Mouse (Mus musculus) myocyte (in vitro differentiated cells): ENCODE results near the gene Spp1. TPM values are rescaled to one million over a fixed set of nuclear protein-coding genes. Genes with fewer than 3 reads are reported as not detected.

ENCODE experiments used
- H3K27me3 ChIP-seq: one replicate; pipeline ENCODE4 v1.6.1; 2011; ENCODE audit not compliant: control insufficient read depth, insufficient read depth, insufficient read length
- H3K36me3 ChIP-seq: one replicate; pipeline ENCODE4 v1.6.1; 2011; ENCODE audit not compliant: control insufficient read depth, insufficient read depth
- H3K4me2 ChIP-seq: one replicate; pipeline ENCODE4 v1.6.1; 2011; ENCODE audit warnings: low read depth, control low read depth
- H3K4me3 ChIP-seq: one replicate; pipeline ENCODE4 v1.5.1; 2011; ENCODE audit warnings: mild to moderate bottlenecking, control low read depth, moderate library complexity
- H3K79me2 ChIP-seq: one replicate; pipeline ENCODE4 v1.6.1; 2011; ENCODE audit not compliant: control insufficient read depth, insufficient read depth
- H3ac ChIP-seq: one replicate; pipeline ENCODE4 v1.6.1; 2011; ENCODE audit not compliant: control insufficient read depth, insufficient read length
- CEBPB ChIP-seq: IDR thresholded peaks from 2 replicates; pipeline ENCODE4 v1.6.1; 2011; ENCODE audit warnings: mild to moderate bottlenecking, moderate library complexity; ENCODE audit not compliant: poor library complexity, insufficient read depth, severe bottlenecking
- E2F4 ChIP-seq: IDR thresholded peaks from one replicate; pipeline ENCODE4 v1.6.1; 2011; ENCODE audit warnings: mild to moderate bottlenecking, control low read depth, moderate library complexity; ENCODE audit not compliant: insufficient read depth
- MAX ChIP-seq: IDR thresholded peaks from one replicate; pipeline ENCODE4 v1.6.1; 2011; ENCODE audit warnings: low read depth, mild to moderate bottlenecking, control low read depth
- MYOD1 ChIP-seq, 3 experiments: IDR thresholded peaks; one replicate each; pipeline ENCODE4 v1.6.1; 2011; ENCODE audit warnings: control low read depth in 2 of 3, low read depth in 2 of 3, mild to moderate bottlenecking in 2 of 3, moderate library complexity in 1 of 3; ENCODE audit not compliant: insufficient read length in 2 of 3, control insufficient read depth in 1 of 3
- MYOG ChIP-seq, 3 experiments: IDR thresholded peaks; one replicate each; pipeline ENCODE4 v1.6.1; 2011; ENCODE audit warnings: control low read depth in 2 of 3, low read depth in 2 of 3, mild to moderate bottlenecking in 2 of 3; ENCODE audit not compliant: insufficient read length in 2 of 3, control insufficient read depth in 1 of 3, insufficient read depth in 1 of 3
- POLR2A ChIP-seq: IDR thresholded peaks from one replicate; pipeline ENCODE4 v1.6.1; 2011; ENCODE audit warnings: low read depth, mild to moderate bottlenecking, control low read depth, moderate library complexity; ENCODE audit not compliant: insufficient read length
- POLR2AphosphoS2 ChIP-seq: IDR thresholded peaks from one replicate; pipeline ENCODE4 v1.6.1; 2011; ENCODE audit warnings: low read depth, control low read depth; ENCODE audit not compliant: insufficient read length
- REST ChIP-seq: IDR thresholded peaks from one replicate; pipeline ENCODE4 v1.6.1; 2011; ENCODE audit warnings: mild to moderate bottlenecking, control low read depth, moderate library complexity; ENCODE audit not compliant: insufficient read depth, insufficient read length
- SRF ChIP-seq: IDR thresholded peaks from one replicate; pipeline ENCODE4 v1.6.1; 2011; ENCODE audit warnings: low read depth; ENCODE audit not compliant: control insufficient read depth, insufficient read length
- TCF12 ChIP-seq: IDR thresholded peaks from one replicate; pipeline ENCODE4 v1.6.1; 2011; ENCODE audit warnings: mild to moderate bottlenecking, control low read depth; ENCODE audit not compliant: poor library complexity, insufficient read depth, severe bottlenecking
- TCF3 ChIP-seq: IDR thresholded peaks from one replicate; pipeline ENCODE4 v1.6.1; 2011; ENCODE audit warnings: low read depth, control low read depth; ENCODE audit not compliant: insufficient read length
- USF1 ChIP-seq: IDR thresholded peaks from one replicate; pipeline ENCODE4 v1.6.1; 2011; ENCODE audit warnings: low read depth, mild to moderate bottlenecking, control low read depth, moderate library complexity
- polyA plus RNA-seq: library from polyadenylated mRNA; unstranded; fragments of >200 nt; fragmentation: generic; extraction: Trizol; gene quantifications from one replicate; pipeline ENCODE4 v1.2.1, GENCODE M21; 2012; ENCODE audit warnings: missing spikeins

The Spp1 gene
- polyA plus RNA-seq, 1 experiment = 634 TPM

DNA sequence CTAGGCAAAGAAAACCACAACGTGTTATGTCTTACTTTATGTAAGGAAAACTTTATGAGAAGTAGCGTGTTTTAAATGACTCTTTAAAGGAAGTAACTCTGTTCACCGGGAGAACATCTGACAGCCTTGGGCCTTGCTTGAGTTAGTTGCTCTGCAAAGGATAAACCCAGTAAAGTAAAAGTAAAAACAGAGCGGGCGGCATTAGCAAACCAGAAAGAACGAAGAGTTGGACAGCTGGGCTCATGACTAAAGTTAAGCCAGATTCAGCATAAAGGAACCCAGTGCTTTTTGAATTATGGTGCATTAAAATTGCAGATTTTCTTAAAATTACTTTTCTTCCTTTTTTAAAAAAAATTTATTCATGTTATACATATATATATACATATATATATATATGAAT is 19.6 kb downstream of the Spp1 start:
- TF ChIP-seq CEBPB (no peak), MYOG (IDR thresholded peaks at IDR 0.05; ENCODE audit: control insufficient read depth in 1 of 3, insufficient read depth in 1 of 3, insufficient read length in 2 of 3, low read depth in 2 of 3) (no peak), TCF3 (no peak), POLR2A (no peak), REST (no peak), SRF (no peak), POLR2AphosphoS2 (no peak), MAX (no peak), USF1 (no peak), E2F4 (no peak), TCF12 (no peak), MYOD1 (IDR thresholded peaks at IDR 0.05; ENCODE audit: control insufficient read depth in 1 of 3, insufficient read length in 2 of 3, low read depth in 2 of 3) (no peak)
- H3ac ChIP-seq = no peak overlapping the region
- no peaks in the 10 kb centered on the region for H3K36me3 ChIP-seq
- no peaks in the 10 kb centered on the region for H3K79me2 ChIP-seq
- peak overlapping the region; percentile 59 for H3K4me2 ChIP-seq
- H3K27me3 ChIP-seq = no peaks in the 10 kb centered on the region
- H3K4me3 ChIP-seq = no peak overlapping the region

DNA sequence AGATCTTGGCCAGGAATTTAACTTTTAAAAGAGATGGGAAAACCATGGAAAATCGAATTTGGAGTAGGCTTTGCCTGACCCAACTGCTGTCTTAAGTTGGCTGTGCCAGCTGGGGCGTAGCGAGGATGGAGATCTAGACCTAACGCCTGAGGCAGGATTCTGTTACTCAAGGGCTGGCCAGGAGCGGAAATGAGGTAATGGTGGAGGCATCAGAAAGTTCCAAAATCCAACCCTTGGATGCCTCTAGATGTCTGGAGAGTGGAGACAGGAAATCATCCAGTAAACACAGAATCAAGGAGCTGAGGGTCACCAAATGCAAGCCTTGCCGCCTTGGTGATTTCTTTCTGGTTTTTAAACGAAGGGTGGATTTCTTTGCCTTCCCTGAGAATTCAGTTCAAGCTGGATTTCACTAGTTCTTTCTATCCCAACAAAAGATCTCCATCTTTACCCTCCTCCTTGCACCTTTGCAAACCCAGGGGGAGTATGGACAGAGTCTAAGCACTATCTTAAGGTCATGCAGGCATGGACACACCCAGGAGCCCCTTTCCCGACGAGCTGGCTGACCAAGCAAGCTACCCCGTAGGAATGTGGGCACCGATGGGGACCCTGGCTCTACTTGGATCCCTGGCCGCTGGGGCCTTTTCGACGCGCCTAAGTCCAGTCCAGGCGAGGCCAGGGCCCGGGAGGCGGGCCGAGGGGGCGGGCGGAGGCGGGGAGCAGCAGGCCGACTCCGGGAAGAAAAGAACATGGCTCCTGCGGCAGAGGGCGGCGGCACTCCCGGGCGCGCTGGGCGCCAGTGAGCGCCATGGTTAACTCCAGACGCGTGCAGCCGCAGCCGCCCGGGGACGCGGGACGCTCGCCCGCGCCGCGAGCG is 24.2 kb downstream of the Spp1 start, which contains the start of gene Pkd2:
Gene Pkd2 (plus strand): TSS at position 619 of the 874 bp plus-strand sequence.
- Histone ChIP-seq H3K79me2 (peaks cover 37% of the 10 kb centered on the region), H3K4me2 (peak within 1 kb of the TSS; percentile 81), H3K36me3 (peaks cover under 1% of the 10 kb centered on the region), H3K27me3 (no peaks in the 10 kb centered on the region), H3ac (peak within 1 kb of the TSS; percentile 79), H3K4me3 (peak within 1 kb of the TSS; percentile 49)
- TF ChIP-seq POLR2A (peak; percentile 44), E2F4 (no peak)

DNA sequence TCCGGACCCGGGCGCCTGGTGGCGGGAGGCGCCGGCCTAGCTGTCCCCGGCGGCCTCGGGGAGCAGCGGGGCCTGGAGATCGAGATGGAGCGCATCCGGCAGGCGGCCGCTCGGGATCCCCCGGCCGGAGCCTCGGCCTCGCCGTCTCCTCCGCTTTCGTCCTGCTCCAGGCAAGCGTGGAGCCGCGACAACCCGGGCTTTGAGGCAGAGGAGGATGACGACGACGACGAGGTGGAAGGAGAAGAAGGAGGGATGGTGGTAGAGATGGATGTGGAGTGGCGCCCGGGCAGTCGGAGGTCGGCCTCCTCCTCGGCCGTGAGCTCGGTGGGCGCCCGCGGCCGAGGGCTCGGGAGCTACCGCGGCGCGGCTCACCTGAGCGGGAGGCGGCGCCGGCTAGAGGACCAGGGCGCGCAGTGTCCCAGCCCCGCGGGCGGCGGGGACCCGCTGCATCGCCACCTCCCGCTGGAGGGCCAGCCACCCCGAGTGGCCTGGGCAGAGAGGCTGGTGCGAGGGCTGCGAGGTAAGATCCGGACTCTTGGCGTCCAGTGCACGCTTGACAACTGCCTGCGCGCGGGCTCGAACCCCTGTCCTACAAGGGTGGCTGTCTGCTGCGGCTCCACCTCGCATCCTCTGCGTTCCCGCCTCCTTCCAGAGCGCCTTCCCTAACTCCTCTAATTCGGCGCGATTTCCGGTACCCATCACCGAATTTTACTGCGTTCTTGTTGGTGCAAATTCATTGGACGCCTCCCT is 25.0 kb downstream of the Spp1 start:
- H3K4me3 ChIP-seq = peak overlapping the region; percentile 49
- H3K79me2 ChIP-seq = peaks cover 40% of the 10 kb centered on the region
- TF ChIP-seq MAX (no peak), POLR2AphosphoS2 (no peak), POLR2A (peak; percentile 37)
- peak overlapping the region; percentile 81 for H3K4me2 ChIP-seq
- H3K27me3 ChIP-seq = no peaks in the 10 kb centered on the region
- peak overlapping the region; percentile 79 for H3ac ChIP-seq
- peaks cover 5% of the 10 kb centered on the region for H3K36me3 ChIP-seq

DNA sequence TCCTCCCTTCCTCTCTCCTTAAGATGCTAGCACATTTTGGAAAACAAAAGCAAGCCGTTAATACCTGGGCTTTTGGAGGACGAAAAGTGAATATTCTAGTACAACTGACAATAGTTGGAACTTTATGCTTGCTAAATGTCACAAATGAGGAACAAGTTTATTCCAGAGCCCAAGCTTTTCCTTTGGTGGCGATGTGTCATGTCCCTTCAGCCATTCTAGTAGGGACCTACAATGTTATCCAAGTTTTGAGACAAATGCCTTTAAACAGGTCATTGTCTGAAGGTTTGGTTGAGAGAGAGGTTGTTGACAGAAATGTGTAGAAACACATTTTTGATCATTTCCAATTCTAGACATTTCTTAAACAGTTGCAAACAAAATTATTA is 25.5 kb downstream of the Spp1 start:
- TF ChIP-seq POLR2A (no peak), POLR2AphosphoS2 (no peak), REST (no peak)
- H3K4me2 ChIP-seq = peak overlapping the region; percentile 81

DNA sequence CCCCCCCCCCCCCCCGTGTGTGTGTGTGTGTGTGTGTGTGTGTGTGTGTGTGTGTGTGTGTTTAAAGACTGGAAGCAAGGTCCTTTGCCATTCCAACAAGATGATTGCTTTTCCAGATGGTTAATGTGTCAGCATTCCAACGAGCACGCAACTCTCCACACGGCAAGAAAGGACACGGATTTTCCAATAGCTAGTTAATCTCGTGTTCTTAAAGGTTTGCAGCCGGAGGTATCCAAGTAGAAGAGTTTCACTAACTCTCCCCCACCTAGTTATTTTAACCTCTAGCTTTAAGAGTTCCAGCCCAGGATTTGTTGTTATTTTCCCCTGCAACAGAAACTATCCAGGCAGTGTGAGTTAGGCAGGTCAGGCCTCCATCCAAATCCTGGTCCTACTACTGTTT is 25.9 kb downstream of the Spp1 start:
- no peak for TF ChIP-seq SRF
- no peak for TF ChIP-seq USF1
- TF ChIP-seq MYOG (IDR thresholded peaks at IDR 0.05; ENCODE audit: control insufficient read depth in 1 of 3, insufficient read depth in 1 of 3, insufficient read length in 2 of 3, low read depth in 2 of 3) = no peak
- TF ChIP-seq MAX = no peak
- TF ChIP-seq POLR2AphosphoS2 = no peak
- TF ChIP-seq POLR2A = no peak
- no peak for TF ChIP-seq MYOD1 (IDR thresholded peaks at IDR 0.05; ENCODE audit: control insufficient read depth in 1 of 3, insufficient read length in 2 of 3, low read depth in 2 of 3)
- no peak for TF ChIP-seq TCF3
- no peak for TF ChIP-seq REST

More for the DNA sequence above, 25.5 kb downstream of the Spp1 start:
- H3K36me3 ChIP-seq = peaks cover 5% of the 10 kb centered on the region
- H3K4me3 ChIP-seq = peak overlapping the region; percentile 49
- H3ac ChIP-seq = peak overlapping the region; percentile 79
- H3K79me2 ChIP-seq = peaks cover 40% of the 10 kb centered on the region
- H3K27me3 ChIP-seq = no peaks in the 10 kb centered on the region

More for the DNA sequence above, 25.9 kb downstream of the Spp1 start:
- H3ac ChIP-seq = no peak overlapping the region
- peaks cover 40% of the 10 kb centered on the region for H3K79me2 ChIP-seq
- H3K4me2 ChIP-seq = peak overlapping the region; percentile 81
- H3K36me3 ChIP-seq = peaks cover 5% of the 10 kb centered on the region
- H3K4me3 ChIP-seq = peak overlapping the region; percentile 49
- H3K27me3 ChIP-seq = no peaks in the 10 kb centered on the region
